ENCODE assay signal across 25 mouse cellular contexts in the genomic region with DNA sequence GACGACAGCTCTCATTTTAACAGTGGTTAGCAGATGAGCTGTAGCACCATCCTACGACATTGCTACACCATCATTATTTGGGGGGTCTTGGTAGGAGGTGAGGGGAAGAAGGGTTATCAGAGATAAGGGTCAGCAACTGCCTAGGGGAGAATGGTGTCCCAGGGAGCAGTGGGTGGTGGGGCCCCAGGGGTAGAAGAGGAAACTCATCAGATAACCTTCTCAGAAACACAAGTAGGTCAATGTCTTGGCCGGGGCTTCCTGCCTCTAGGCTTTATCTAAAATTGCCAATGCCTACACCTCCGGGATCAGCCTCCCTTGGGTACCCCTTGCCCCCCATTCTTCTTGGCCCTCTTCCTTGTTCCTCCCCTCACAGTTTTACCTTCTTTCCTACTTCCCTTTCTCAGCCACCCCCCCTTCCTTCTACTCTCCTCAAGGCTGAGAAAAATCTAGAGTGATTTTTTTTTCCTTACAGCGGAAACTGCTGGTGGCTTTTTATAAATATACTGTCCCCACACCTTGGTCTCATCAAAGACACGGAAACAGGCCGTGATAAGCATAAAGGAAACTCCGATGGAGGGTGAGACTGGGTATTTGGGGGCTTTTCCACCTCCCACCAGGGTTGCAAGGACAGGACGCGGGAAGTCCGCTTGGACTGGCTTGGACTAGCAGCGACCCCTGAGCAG. TPM values are rescaled to one million over a fixed set of nuclear protein-coding genes. Genes with fewer than 3 reads are reported as not detected.
DNase-seq lines count a peak whose midpoint lies in the region; ATAC-seq lines count a peak whose summit lies in the region.
"Had no signal": no experiment of that assay in that cellular context is flagged by ENCODE, and none has a peak within 500 bp of the region (broad histone marks: within the 10 kb centered on the region; RNA-seq: fewer than 3 reads in every experiment).

No protein-coding gene starts in this region.

- H3K9me3 ChIP-seq in liver, embryonic 15.5 days (replicated peaks), result no peaks in the 10 kb centered on the region
- H3K9me3 ChIP-seq in forebrain, embryonic 13.5 days (replicated peaks), result no peaks in the 10 kb centered on the region
- H3K9me3 ChIP-seq in midbrain, embryonic 13.5 days, result no peaks in the 10 kb centered on the region
- H3K9me3 ChIP-seq: embryonic facial prominence, embryonic 13.5 days; heart, embryonic 10.5 days; limb, embryonic 12.5 days; neural tube, embryonic 12.5 days had no signal

- H3K36me3 ChIP-seq in liver, embryonic 15.5 days (replicated peaks), result no peaks in the 10 kb centered on the region
- H3K36me3 ChIP-seq in forebrain, embryonic 13.5 days (ENCODE audit: poor library complexity, severe bottlenecking), result no peaks in the 10 kb centered on the region
- no peaks in the 10 kb centered on the region for H3K36me3 ChIP-seq in midbrain, embryonic 13.5 days
- H3K36me3 ChIP-seq: embryonic facial prominence, embryonic 13.5 days; heart, embryonic 10.5 days; limb, embryonic 12.5 days; neural tube, embryonic 12.5 days had no signal

- H3K4me2 ChIP-seq in liver, embryonic 15.5 days, result 0 out of 2 replicates have a peak overlapping the region, but pooled peaks have one; percentile 6
- H3K4me2 ChIP-seq in forebrain, embryonic 13.5 days, result no peak overlapping the region
- H3K4me2 ChIP-seq in midbrain, embryonic 13.5 days (replicated peaks), result no peak overlapping the region
- H3K4me2 ChIP-seq: embryonic facial prominence, embryonic 13.5 days; limb, embryonic 12.5 days; lung, embryonic 14.5 days; neural tube, embryonic 12.5 days had no signal

- H3K27ac ChIP-seq in liver, embryonic 15.5 days (replicated peaks), result no peak overlapping the region
- H3K27ac ChIP-seq in forebrain, embryonic 13.5 days, result no peak overlapping the region
- no peak overlapping the region for H3K27ac ChIP-seq in midbrain, embryonic 13.5 days
- H3K27ac ChIP-seq: embryonic facial prominence, embryonic 13.5 days; heart, embryonic 10.5 days; limb, embryonic 12.5 days; neural tube, embryonic 12.5 days had no signal

- H3K4me1 ChIP-seq in liver, embryonic 15.5 days (replicated peaks), result peaks cover 16% of the 10 kb centered on the region; the same call in 1 of the 2 replicates
- no peaks in the 10 kb centered on the region for H3K4me1 ChIP-seq in forebrain, embryonic 13.5 days
- no peaks in the 10 kb centered on the region for H3K4me1 ChIP-seq in midbrain, embryonic 13.5 days (replicated peaks)
- H3K4me1 ChIP-seq: embryonic facial prominence, embryonic 13.5 days; heart, embryonic 10.5 days; limb, embryonic 12.5 days; neural tube, embryonic 12.5 days had no signal

- peak; percentile 42 for DNase-seq in thymus, postnatal 0 days (ENCODE audit: low spot score)
- DNase-seq in thymus, postnatal 14 days, result no peak
- DNase-seq in natural killer cell, adult 2 months (ENCODE audit: low spot score in 2 of 2), result peak; percentile 24 to 59
- DNase-seq in frontal cortex, postnatal 25 days (ENCODE audit: low spot score in 2 of 2), result no peak
- DNase-seq: adrenal gland, adult 8-10 months; cerebellum, adult 18-20 months; gastrocnemius, postnatal 25 days; kidney, adult 18-20 months; kidney, postnatal 25 days; layer of hippocampus, adult 9-11 months; lung, embryonic 14.5 days; right cerebral cortex, postnatal 25 days had no signal

- H3K9ac ChIP-seq in liver, embryonic 15.5 days, result no peak overlapping the region
- no peak overlapping the region for H3K9ac ChIP-seq in forebrain, embryonic 13.5 days
- H3K9ac ChIP-seq in midbrain, embryonic 13.5 days (replicated peaks), result no peak overlapping the region
- H3K9ac ChIP-seq: embryonic facial prominence, embryonic 13.5 days; limb, embryonic 12.5 days; lung, embryonic 14.5 days; neural tube, embryonic 12.5 days had no signal

- ATAC-seq in granulocyte monocyte progenitor cell, adult 5-6 weeks (replicated peaks; ENCODE audit: poor library complexity, severe bottlenecking), result peak; percentile 69
- peak; percentile 25; the same call in 1 of the 2 replicates for ATAC-seq in liver, embryonic 15.5 days (ENCODE audit: insufficient read depth)
- no peak for ATAC-seq in forebrain, embryonic 13.5 days
- no peak for ATAC-seq in midbrain, embryonic 13.5 days
- ATAC-seq: hindbrain, embryonic 16.5 days had no signal

- WGBS in liver, embryonic 15.5 days (ENCODE audit: insufficient replicate concordance), result 21% methylated on average over 12 of the region's 12 CpGs
- WGBS in forebrain, embryonic 13.5 days, result 90% methylated on average over 12 of the region's 12 CpGs
- WGBS in midbrain, embryonic 13.5 days, result 92% methylated on average over 12 of the region's 12 CpGs

- H3K27me3 ChIP-seq in liver, embryonic 15.5 days, result no peaks in the 10 kb centered on the region
- no peaks in the 10 kb centered on the region for H3K27me3 ChIP-seq in forebrain, embryonic 13.5 days
- no peaks in the 10 kb centered on the region for H3K27me3 ChIP-seq in midbrain, embryonic 13.5 days
- H3K27me3 ChIP-seq: embryonic facial prominence, embryonic 13.5 days; neural tube, embryonic 12.5 days had no signal

- H3K4me3 ChIP-seq in liver, embryonic 15.5 days (replicated peaks), result no peak overlapping the region
- no peak overlapping the region for H3K4me3 ChIP-seq in forebrain, embryonic 13.5 days
- no peak overlapping the region for H3K4me3 ChIP-seq in midbrain, embryonic 13.5 days (replicated peaks)
- H3K4me3 ChIP-seq: embryonic facial prominence, embryonic 13.5 days; heart, embryonic 10.5 days; limb, embryonic 12.5 days; neural tube, embryonic 12.5 days had no signal

RNA-seq across cellular contexts. Expression of gene Tnfsf14, which starts 5.3 kb away (rescaled TPM):
- 3.4 and 4.7 TPM in 2 replicates for polyA plus RNA-seq in thymus, postnatal 0 days (2015; fragmentation: Nextera tagmentation; extraction: Ambion mirVana)
- total RNA-seq in granulocyte monocyte progenitor cell, adult 5-6 weeks (2014; fragmentation: Nextera tagmentation), result 6.4 and 7.6 TPM in 2 replicates
- total RNA-seq in granulocyte monocyte progenitor cell, adult 5-6 weeks (2017), result 5.2 and 5.8 TPM in 2 replicates
- polyA plus RNA-seq in liver, embryonic 15.5 days (2015; fragmentation: Nextera tagmentation; extraction: Ambion mirVana), result 1.3 and 1.4 TPM in 2 replicates
- not detected in 2 replicates for polyA plus RNA-seq in forebrain, embryonic 13.5 days (2015; fragmentation: Nextera tagmentation; extraction: Ambion mirVana)
- polyA plus RNA-seq in midbrain, embryonic 13.5 days (2015; fragmentation: Nextera tagmentation; extraction: Ambion mirVana), result not detected in 2 replicates
- total RNA-seq: gastrocnemius, postnatal 25 days; heart, postnatal 25 days; midbrain, postnatal 0 days had no signal
- polyA plus RNA-seq: embryonic facial prominence, embryonic 13.5 days; frontal cortex, adult 2 months; hindbrain, embryonic 16.5 days; midbrain, postnatal 0 days; testis, adult 2 months had no signal

RNA-seq across cellular contexts. Expression of gene Cd70, which starts 39.1 kb away (rescaled TPM):
- 1.7 and 1.9 TPM in 2 replicates for polyA plus RNA-seq in thymus, postnatal 0 days (2015; fragmentation: Nextera tagmentation; extraction: Ambion mirVana)
- not detected in 2 replicates for total RNA-seq in granulocyte monocyte progenitor cell, adult 5-6 weeks (2014; fragmentation: Nextera tagmentation)
- not detected in 2 replicates for total RNA-seq in granulocyte monocyte progenitor cell, adult 5-6 weeks (2017)
- not detected in 2 replicates for polyA plus RNA-seq in liver, embryonic 15.5 days (2015; fragmentation: Nextera tagmentation; extraction: Ambion mirVana)
- polyA plus RNA-seq in forebrain, embryonic 13.5 days (2015; fragmentation: Nextera tagmentation; extraction: Ambion mirVana), result not detected in 2 replicates
- 0.44 and 0.82 TPM in 2 replicates for polyA plus RNA-seq in midbrain, embryonic 13.5 days (2015; fragmentation: Nextera tagmentation; extraction: Ambion mirVana)
- total RNA-seq: adrenal gland, adult 8-10 months; gastrocnemius, postnatal 25 days; heart, postnatal 25 days had no signal
- polyA plus RNA-seq: embryonic facial prominence, embryonic 13.5 days; heart, embryonic 10.5 days; limb, embryonic 12.5 days; lung, embryonic 14.5 days; neural tube, embryonic 12.5 days; testis, adult 2 months had no signal

RNA-seq across cellular contexts. Expression of gene C3, which starts 39.3 kb away (rescaled TPM):
- 5.0 and 5.4 TPM in 2 replicates for polyA plus RNA-seq in thymus, postnatal 0 days (2015; fragmentation: Nextera tagmentation; extraction: Ambion mirVana)
- total RNA-seq in granulocyte monocyte progenitor cell, adult 5-6 weeks (2014; fragmentation: Nextera tagmentation), result 59.6 and 67.4 TPM in 2 replicates
- total RNA-seq in granulocyte monocyte progenitor cell, adult 5-6 weeks (2017), result 146 and 183 TPM in 2 replicates
- 369 and 468 TPM in 2 replicates for polyA plus RNA-seq in liver, embryonic 15.5 days (2015; fragmentation: Nextera tagmentation; extraction: Ambion mirVana)
- polyA plus RNA-seq in forebrain, embryonic 13.5 days (2015; fragmentation: Nextera tagmentation; extraction: Ambion mirVana), result 0.18 and 0.53 TPM in 2 replicates
- 0.34 and 1.1 TPM in 2 replicates for polyA plus RNA-seq in midbrain, embryonic 13.5 days (2015; fragmentation: Nextera tagmentation; extraction: Ambion mirVana)

RNA-seq across cellular contexts. Expression of gene Gpr108, which starts 59.6 kb away (rescaled TPM):
- 37.3 and 40.0 TPM in 2 replicates for polyA plus RNA-seq in thymus, postnatal 0 days (2015; fragmentation: Nextera tagmentation; extraction: Ambion mirVana)
- total RNA-seq in granulocyte monocyte progenitor cell, adult 5-6 weeks (2014; fragmentation: Nextera tagmentation), result 26.6 and 27.2 TPM in 2 replicates
- total RNA-seq in granulocyte monocyte progenitor cell, adult 5-6 weeks (2017), result 18.9 and 20.9 TPM in 2 replicates
- polyA plus RNA-seq in liver, embryonic 15.5 days (2015; fragmentation: Nextera tagmentation; extraction: Ambion mirVana), result 11.9 and 12.0 TPM in 2 replicates
- polyA plus RNA-seq in forebrain, embryonic 13.5 days (2015; fragmentation: Nextera tagmentation; extraction: Ambion mirVana), result 17.8 and 20.7 TPM in 2 replicates
- polyA plus RNA-seq in midbrain, embryonic 13.5 days (2015; fragmentation: Nextera tagmentation; extraction: Ambion mirVana), result 19.6 and 20.6 TPM in 2 replicates

Comparison
In these comparisons a context has a peak if more than half of its experiments do, and no peak if none do; other contexts are left out.
1. DNase-seq: peak in thymus, postnatal 0 days (single experiment) and natural killer cell, adult 2 months (2 of 2); none in thymus, postnatal 14 days (single experiment) and frontal cortex, postnatal 25 days (0 of 2).
2. ATAC-seq: peak in granulocyte monocyte progenitor cell, adult 5-6 weeks (single experiment) and liver, embryonic 15.5 days (single experiment); none in forebrain, embryonic 13.5 days (single experiment) and midbrain, embryonic 13.5 days (single experiment).
3. RNA of gene C3, which starts 39.3 kb away (polyA plus RNA-seq): 369 to 468 TPM in liver, embryonic 15.5 days; 5.0 to 5.4 TPM in thymus, postnatal 0 days, 0.34 to 1.1 TPM in midbrain, embryonic 13.5 days and 0.18 to 0.53 TPM in forebrain, embryonic 13.5 days; every median in the first group is over 10 times any median in the second.